Mouse (Mus musculus) intestine, embryonic 14.5 days (tissue): ENCODE results near the gene Dbp. TPM values are rescaled to one million over a fixed set of nuclear protein-coding genes. Genes with fewer than 3 reads are reported as not detected.

Experiments
- ATAC-seq: fragments of 200-750 bp; cut with Nextera tagmentation; replicated peaks from 2 replicates; pipeline ENCODE4 v1.8.0; 2017; ENCODE audit warnings: low read depth, moderate number of reproducible peaks, moderate TSS enrichment, moderate library complexity; ENCODE audit not compliant: low FRiP score, low TSS enrichment
- DNase-seq: peaks from one replicate; pipeline ENCODE4 v3.0.0-alpha.2; 2018; ENCODE audit warnings: low spot score
- H3K27ac ChIP-seq: fragments of 300-500 bp; sonication (generic); 2 replicates; pipeline ENCODE4 v1.5.1; 2014; ENCODE audit warnings: low read depth, mild to moderate bottlenecking, control low read depth
- H3K27me3 ChIP-seq: fragments of 300-500 bp; sonication (generic); replicated peaks from 2 replicates; pipeline ENCODE4 v1.6.1; 2014; ENCODE audit warnings: low read length, control low read depth; ENCODE audit not compliant: control insufficient read depth, insufficient read depth
- H3K36me3 ChIP-seq: fragments of 300-500 bp; sonication (generic); 2 replicates; pipeline ENCODE4 v1.6.1; 2014; ENCODE audit warnings: low read length, control low read depth; ENCODE audit not compliant: control insufficient read depth, insufficient read depth
- H3K4me1 ChIP-seq: fragments of 300-500 bp; sonication (generic); replicated peaks from 2 replicates; pipeline ENCODE4 v1.6.1; 2014; ENCODE audit warnings: low read length, control low read depth, mixed read lengths; ENCODE audit not compliant: control insufficient read depth, insufficient read depth
- H3K4me2 ChIP-seq: fragments of 300-500 bp; sonication (generic); 2 replicates; pipeline ENCODE4 v1.6.1; 2014; ENCODE audit warnings: low read length
- H3K4me3 ChIP-seq: fragments of 300-500 bp; sonication (generic); 2 replicates; pipeline ENCODE4 v1.5.1; 2014; ENCODE audit warnings: low read depth, low read length, control low read depth, mixed read lengths
- H3K9ac ChIP-seq: fragments of 300-500 bp; sonication (generic); 2 replicates; pipeline ENCODE4 v1.6.1; 2014; ENCODE audit warnings: mild to moderate bottlenecking, low read length
- H3K9me3 ChIP-seq: fragments of 300-500 bp; sonication (generic); 2 replicates; pipeline ENCODE4 v1.6.1; 2016; ENCODE audit warnings: low read length, control low read depth; ENCODE audit not compliant: control insufficient read depth
- WGBS: fragments of 180-500 bp; shearing (Covaris S2); extraction: QIAGEN DNeasy Blood & Tissue Kit; methylation state at CpG from one replicate; pipeline ENCODE4 v1.1.7; 2014; 5-methylcytosine and 5-hydroxymethylcytosine counted together
- polyA plus RNA-seq: library from polyadenylated mRNA; unstranded; fragments of >200 nt; fragmentation: Nextera tagmentation; extraction: Ambion mirVana; gene quantifications from 2 replicates; pipeline ENCODE4 v1.2.1, GENCODE M21; 2014

Dbp gene
- polyA plus RNA-seq, 1 experiment from 2014 or later: 3.7 TPM

GRCm38 (mm10) chr7:45730727-45731431 is 26.0 kb downstream of the Dbp start:
- DNase-seq: peak; percentile 87
- 0 out of 2 replicates have a peak, but pooled peaks have one; percentile 12 for ATAC-seq
- H3K9me3 ChIP-seq: no peaks in the 10 kb centered on the region
- peak overlapping the region; percentile 59; the same call in 1 of the 2 replicates for H3K27ac ChIP-seq
- H3K4me2 ChIP-seq: no peak overlapping the region
- peaks cover 12% of the 10 kb centered on the region for H3K4me1 ChIP-seq
- 16% methylated on average over 16 of the region's 16 CpGs for WGBS
- H3K9ac ChIP-seq: no peak overlapping the region
- no peaks in the 10 kb centered on the region for H3K27me3 ChIP-seq
- H3K4me3 ChIP-seq: no peak overlapping the region
- peaks cover 10% of the 10 kb centered on the region for H3K36me3 ChIP-seq

- no peak overlapping the region for H3K4me2 ChIP-seq
- no peaks in the 10 kb centered on the region for H3K27me3 ChIP-seq
- no peak for DNase-seq
- ATAC-seq: no peak
- 72% methylated on average over 5 of the region's 5 CpGs for WGBS
- H3K36me3 ChIP-seq: peaks cover 5% of the 10 kb centered on the region
- no peak overlapping the region for H3K27ac ChIP-seq
- peaks cover 12% of the 10 kb centered on the region for H3K4me1 ChIP-seq
- no peak overlapping the region for H3K4me3 ChIP-seq
- no peaks in the 10 kb centered on the region for H3K9me3 ChIP-seq
- no peak overlapping the region for H3K9ac ChIP-seq
These were observed 28.6 kb downstream of the Dbp start for GRCm38 (mm10) chr7:45733477-45733876.

- DNase-seq (peak; percentile 93), ATAC-seq (peak; percentile 74)
- Histone ChIP-seq H3K9ac (no peak overlapping the region), H3K36me3 (no peaks in the 10 kb centered on the region), H3K27ac (no peak overlapping the region), H3K4me1 (0 out of 2 replicates have a peak, but pooled peaks cover 4% of the 10 kb centered on the region), H3K9me3 (no peaks in the 10 kb centered on the region), H3K4me2 (no peak overlapping the region), H3K27me3 (no peaks in the 10 kb centered on the region), H3K4me3 (no peak overlapping the region)
- 8% methylated on average over 9 of the region's 9 CpGs for WGBS
These were observed 34.4 kb downstream of the Dbp start for GRCm38 (mm10) chr7:45739162-45739763.

GRCm38 (mm10) chr7:45739820-45740219 is 34.9 kb downstream of the Dbp start:
- H3K4me1 ChIP-seq: 0 out of 2 replicates have a peak, but pooled peaks cover 4% of the 10 kb centered on the region
- H3K4me3 ChIP-seq: no peak overlapping the region
- no peak overlapping the region for H3K27ac ChIP-seq
- no peak overlapping the region for H3K9ac ChIP-seq
- H3K4me2 ChIP-seq: no peak overlapping the region
- 73% methylated on average over 10 of the region's 10 CpGs for WGBS
- H3K27me3 ChIP-seq: no peaks in the 10 kb centered on the region
- ATAC-seq (no peak), DNase-seq (no peak)
- H3K36me3 ChIP-seq: no peaks in the 10 kb centered on the region
- H3K9me3 ChIP-seq: no peaks in the 10 kb centered on the region

GRCm38 (mm10) chr7:45741308-45741707 is 36.4 kb downstream of the Dbp start:
- Histone ChIP-seq H3K27me3 (no peaks in the 10 kb centered on the region), H3K4me3 (no peak overlapping the region), H3K27ac (no peak overlapping the region), H3K4me1 (0 out of 2 replicates have a peak, but pooled peaks cover 4% of the 10 kb centered on the region), H3K9me3 (no peaks in the 10 kb centered on the region), H3K36me3 (no peaks in the 10 kb centered on the region), H3K4me2 (no peak overlapping the region), H3K9ac (no peak overlapping the region)
- DNase-seq (no peak), ATAC-seq (no peak)
- 84% methylated on average over 12 of the region's 12 CpGs for WGBS

- Histone ChIP-seq H3K4me3 (peak overlapping the region; percentile 20; the same call in 1 of the 2 replicates), H3K9ac (no peak overlapping the region), H3K4me1 (0 out of 2 replicates have a peak, but pooled peaks cover 4% of the 10 kb centered on the region), H3K36me3 (no peaks in the 10 kb centered on the region), H3K9me3 (no peaks in the 10 kb centered on the region), H3K4me2 (peak overlapping the region; percentile 43), H3K27me3 (no peaks in the 10 kb centered on the region), H3K27ac (no peak overlapping the region)
- ATAC-seq (no peak; the same call in 1 of the 2 replicates), DNase-seq (no peak)
- 37% methylated on average over 11 of the region's 11 CpGs for WGBS
These were observed 36.9 kb downstream of the Dbp start for GRCm38 (mm10) chr7:45741777-45742176.

- Histone ChIP-seq H3K4me3 (peak overlapping the region; percentile 20; the same call in 1 of the 2 replicates), H3K9me3 (no peaks in the 10 kb centered on the region), H3K27me3 (no peaks in the 10 kb centered on the region), H3K36me3 (no peaks in the 10 kb centered on the region), H3K27ac (no peak overlapping the region), H3K4me1 (0 out of 2 replicates have a peak, but pooled peaks cover 4% of the 10 kb centered on the region), H3K4me2 (peak overlapping the region; percentile 43), H3K9ac (no peak overlapping the region)
- WGBS: 32% methylated on average over 19 of the region's 19 CpGs
- DNase-seq (no peak), ATAC-seq (no peak; the same call in 1 of the 2 replicates)
These were observed 37.5 kb downstream of the Dbp start for GRCm38 (mm10) chr7:45742338-45742737.

- DNase-seq: peak; percentile 89
- no peaks in the 10 kb centered on the region for H3K27me3 ChIP-seq
These were observed 39.5 kb downstream of the Dbp start for GRCm38 (mm10) chr7:45744387-45744786.

More at GRCm38 (mm10) chr7:45744387-45744786, 39.5 kb downstream of the Dbp start:
- peaks cover 7% of the 10 kb centered on the region; the same call in 1 of the 2 replicates for H3K4me1 ChIP-seq
- H3K9ac ChIP-seq: no peak overlapping the region
- no peaks in the 10 kb centered on the region for H3K9me3 ChIP-seq
- H3K27ac ChIP-seq: no peak overlapping the region
- WGBS: 44% methylated on average over 2 of the region's 2 CpGs
- ATAC-seq: peak; percentile 56
- no peaks in the 10 kb centered on the region for H3K36me3 ChIP-seq
- H3K4me3 ChIP-seq: no peak overlapping the region
- no peak overlapping the region for H3K4me2 ChIP-seq
